Mouse (Mus musculus) liver, postnatal 0 days (tissue): ENCODE results near the gene Dpyd.

Source experiments
- CTCF ChIP-seq: sonication (generic); IDR thresholded peaks from 2 replicates; pipeline ENCODE4 v1.5.1; 2016; ENCODE audit warnings: antibody characterized with exemption, low read depth
- EP300 ChIP-seq: IDR thresholded peaks from 2 replicates; pipeline ENCODE4 v1.6.1; 2016; ENCODE audit warnings: antibody characterized with exemption, low read depth, mild to moderate bottlenecking

DNA sequence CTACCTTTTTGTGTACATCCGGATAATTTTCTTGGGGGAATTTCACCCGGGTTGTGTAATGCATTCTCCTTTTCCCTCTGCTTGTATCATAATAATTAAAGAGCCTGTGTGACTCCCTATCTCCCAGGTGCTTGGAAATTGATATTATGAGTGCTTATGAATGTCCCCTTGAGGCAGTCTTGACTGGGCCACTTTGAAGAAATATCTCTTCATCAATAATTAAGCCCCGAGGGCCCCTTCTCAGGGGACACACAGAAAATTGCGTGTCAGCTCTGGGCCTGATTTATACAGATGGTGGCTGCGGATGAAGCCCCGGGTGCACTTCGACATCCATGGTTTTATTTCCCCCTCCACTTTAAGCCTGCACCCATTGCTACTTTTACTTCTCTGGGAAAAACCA is 8.3 kb downstream of the Dpyd start:
- no peak for TF ChIP-seq CTCF
- no peak for TF ChIP-seq EP300
